Mouse (Mus musculus) ES-Bruce4 (cell line): ENCODE measurements around the gene Depdc5.

Experiments
- CTCF ChIP-seq: IDR thresholded peaks from one replicate; pipeline ENCODE4 v1.8.1; 2011; ENCODE audit warnings: low read depth, low read length
- POLR2A ChIP-seq: IDR thresholded peaks from one replicate; pipeline ENCODE4 v1.8.1; 2011; ENCODE audit warnings: low read length; ENCODE audit not compliant: insufficient read depth

DNA sequence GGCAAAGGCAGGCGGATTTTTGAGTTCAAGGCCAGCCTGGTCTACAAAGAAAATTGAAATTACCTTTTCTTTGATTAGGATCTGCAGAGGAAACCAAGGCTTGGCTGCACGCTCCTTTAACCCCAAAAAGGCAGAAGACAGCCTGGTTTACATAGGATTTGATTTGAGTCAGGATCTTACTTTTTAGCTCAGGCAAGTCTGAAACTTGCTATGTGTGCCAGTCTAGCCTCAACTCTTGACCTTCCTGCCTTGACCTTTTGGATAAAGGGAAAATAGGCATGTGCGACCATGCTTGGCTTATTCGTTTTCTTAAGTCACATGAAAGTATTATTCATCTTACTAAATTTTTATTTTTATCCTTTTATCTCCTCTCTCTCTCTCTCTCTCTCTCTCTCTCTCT is 8.7 kb upstream of the Depdc5 start:
- TF ChIP-seq POLR2A (no peak), CTCF (no peak)
